ENCODE assay signal across 32 mouse cellular contexts in the genomic region with DNA sequence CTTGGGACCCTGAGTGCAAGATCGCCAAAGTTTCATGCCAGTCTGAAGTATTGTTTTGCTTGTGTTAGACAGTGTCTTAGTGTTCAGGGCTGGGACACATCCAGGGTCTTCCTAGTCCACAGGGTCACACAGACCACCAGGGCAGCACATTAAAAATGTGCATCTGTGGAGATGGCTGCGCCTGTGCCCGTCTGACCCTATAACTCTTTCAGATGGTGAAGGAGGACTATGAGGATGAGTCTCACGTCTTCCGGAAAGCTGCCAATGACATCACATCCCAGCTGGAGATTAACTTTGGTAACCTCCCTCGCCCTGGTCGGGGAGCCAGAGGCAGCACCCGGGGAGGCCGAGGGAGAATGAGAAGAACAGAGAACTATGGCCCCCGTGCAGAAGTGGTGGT.
"Had no signal": no experiment of that assay in that cellular context is flagged by ENCODE, and none has a peak within 500 bp of the region (broad histone marks: within the 10 kb centered on the region; RNA-seq: fewer than 3 reads in every experiment).

No protein-coding gene starts in this region.

- ATAC-seq: lung, postnatal 0 days; midbrain, embryonic 13.5 days; midbrain, embryonic 15.5 days; midbrain, embryonic 16.5 days had no signal

- H3K9me3 ChIP-seq: limb, embryonic 10.5 days; limb, embryonic 12.5 days; limb, embryonic 13.5 days; limb, embryonic 15.5 days; liver, embryonic 13.5 days; liver, embryonic 15.5 days; lung, embryonic 15.5 days; megakaryocyte, embryonic 14.5 days; midbrain, embryonic 10.5 days; midbrain, embryonic 12.5 days; midbrain, embryonic 13.5 days; midbrain, embryonic 15.5 days; neural tube, embryonic 12.5 days; neural tube, embryonic 13.5 days had no signal

- H3K9ac ChIP-seq: limb, embryonic 12.5 days; limb, embryonic 13.5 days; limb, embryonic 15.5 days; liver, embryonic 13.5 days; liver, embryonic 14.5 days; liver, embryonic 15.5 days; liver, postnatal 0 days; lung, embryonic 14.5 days; lung, embryonic 15.5 days; midbrain, embryonic 12.5 days; midbrain, embryonic 13.5 days; midbrain, embryonic 15.5 days; neural tube, embryonic 12.5 days; neural tube, embryonic 13.5 days had no signal

- H3K4me3 ChIP-seq: limb, embryonic 10.5 days; limb, embryonic 12.5 days; limb, embryonic 13.5 days; limb, embryonic 15.5 days; liver, embryonic 13.5 days; liver, embryonic 15.5 days; lung, embryonic 15.5 days; megakaryocyte, embryonic 14.5 days; midbrain, embryonic 10.5 days; midbrain, embryonic 12.5 days; midbrain, embryonic 13.5 days; midbrain, embryonic 15.5 days; myocyte; neural tube, embryonic 12.5 days; neural tube, embryonic 13.5 days had no signal

- DNase-seq: left cerebral cortex, postnatal 4 days; liver; liver, embryonic 13.5 days; liver, postnatal 0 days; lung, adult 18-20 months; lung, adult 2 months; lung, embryonic 14.5 days; lung, postnatal 10 days; lung, postnatal 14 days; lung, postnatal 36 days; lung, postnatal 4 days; midbrain, embryonic 14.5 days had no signal

- H3K4me2 ChIP-seq: limb, embryonic 12.5 days; limb, embryonic 13.5 days; limb, embryonic 15.5 days; liver, embryonic 11.5 days; liver, embryonic 13.5 days; liver, embryonic 15.5 days; lung, embryonic 14.5 days; lung, embryonic 15.5 days; midbrain, embryonic 11.5 days; midbrain, embryonic 12.5 days; midbrain, embryonic 13.5 days; midbrain, embryonic 15.5 days; neural tube, embryonic 12.5 days; neural tube, embryonic 13.5 days had no signal

- H3K27ac ChIP-seq: limb, embryonic 10.5 days; limb, embryonic 12.5 days; limb, embryonic 13.5 days; limb, embryonic 15.5 days; liver, embryonic 13.5 days; liver, embryonic 14.5 days; liver, embryonic 15.5 days; lung, embryonic 15.5 days; macrophage; midbrain, embryonic 10.5 days; midbrain, embryonic 12.5 days; midbrain, embryonic 13.5 days; midbrain, embryonic 15.5 days; neural tube, embryonic 12.5 days; neural tube, embryonic 13.5 days had no signal

- H3K4me1 ChIP-seq: limb, embryonic 10.5 days; limb, embryonic 12.5 days; limb, embryonic 13.5 days; limb, embryonic 15.5 days; liver, embryonic 15.5 days; lung, embryonic 15.5 days; midbrain, embryonic 12.5 days; midbrain, embryonic 13.5 days; midbrain, embryonic 15.5 days; neural tube, embryonic 12.5 days; neural tube, embryonic 13.5 days had no signal

- H3K36me3 ChIP-seq: liver, embryonic 13.5 days; liver, embryonic 15.5 days had no signal

- H3K27me3 ChIP-seq: limb, embryonic 12.5 days; limb, embryonic 13.5 days; limb, embryonic 15.5 days; liver, embryonic 13.5 days; liver, embryonic 15.5 days; lung, embryonic 15.5 days; midbrain, embryonic 12.5 days; midbrain, embryonic 13.5 days; midbrain, embryonic 15.5 days; neural tube, embryonic 12.5 days; neural tube, embryonic 13.5 days had no signal
